Mouse (Mus musculus) forebrain, embryonic 13.5 days (tissue): ENCODE measurements at regions not wholly inside any gene's neighbourhood (a gene's known extent, or its start where the extent isn't known, plus 50 kb on each side); places are given as distances from the start of the nearest gene placed in this dataset.

Source experiments
- ATAC-seq: fragments of 200-750 bp; cut with Nextera tagmentation; 2 replicates; pipeline ENCODE4 v1.8.0; 2017
- H3K27ac ChIP-seq: fragments of 300-500 bp; sonication (generic); 2 replicates; pipeline ENCODE4 v1.5.1; 2015; ENCODE audit warnings: inconsistent platforms, mild to moderate bottlenecking, moderate library complexity
- H3K27me3 ChIP-seq: fragments of 300-500 bp; sonication (generic); 2 replicates; pipeline ENCODE4 v1.6.1; 2015; ENCODE audit warnings: mild to moderate bottlenecking, inconsistent platforms
- H3K36me3 ChIP-seq: fragments of 300-500 bp; sonication (generic); 2 replicates; pipeline ENCODE4 v1.6.1; 2015; ENCODE audit warnings: mild to moderate bottlenecking, inconsistent platforms; ENCODE audit not compliant: poor library complexity, severe bottlenecking
- H3K4me1 ChIP-seq: fragments of 300-500 bp; sonication (generic); 2 replicates; pipeline ENCODE4 v1.6.1; 2015; ENCODE audit warnings: inconsistent platforms
- H3K4me2 ChIP-seq: fragments of 300-500 bp; sonication (generic); 2 replicates; pipeline ENCODE4 v1.6.1; 2015; ENCODE audit warnings: inconsistent platforms, mild to moderate bottlenecking, moderate library complexity
- H3K4me3 ChIP-seq: fragments of 300-500 bp; sonication (generic); 2 replicates; pipeline ENCODE4 v1.5.1; 2015; ENCODE audit warnings: mild to moderate bottlenecking, inconsistent platforms
- H3K9ac ChIP-seq: fragments of 300-500 bp; sonication (generic); 2 replicates; pipeline ENCODE4 v1.6.1; 2015; ENCODE audit warnings: mild to moderate bottlenecking, inconsistent platforms
- H3K9me3 ChIP-seq: fragments of 300-500 bp; sonication (generic); replicated peaks from 2 replicates; pipeline ENCODE4 v1.6.1; 2016; ENCODE audit warnings: inconsistent platforms
- WGBS: fragments of 180-500 bp; shearing (Covaris S2); methylation state at CpG from one replicate; pipeline ENCODE4 v1.1.7; 2015; 5-methylcytosine and 5-hydroxymethylcytosine counted together

- no peak for ATAC-seq
- WGBS: 59% methylated on average over 13 of the region's 13 CpGs
- peak overlapping the region; percentile 4 for H3K27ac ChIP-seq
- H3K27me3 ChIP-seq: no peaks in the 10 kb centered on the region
- H3K36me3 ChIP-seq: no peaks in the 10 kb centered on the region
- no peaks in the 10 kb centered on the region for H3K9me3 ChIP-seq
- H3K4me1 ChIP-seq: peaks cover 20% of the 10 kb centered on the region; the same call in 1 of the 2 replicates
- H3K9ac ChIP-seq: peak overlapping the region; percentile 13
- no peak overlapping the region for H3K4me3 ChIP-seq
- H3K4me2 ChIP-seq: peak overlapping the region; percentile 27
These were observed 115.1 kb upstream of the Cblb start for GRCm38 (mm10) chr16:51915929-51916308.

GRCm38 (mm10) chr16:51916337-51916736 is 114.7 kb upstream of the Cblb start:
- Histone ChIP-seq H3K27ac (peak overlapping the region; percentile 4; the same call in 1 of the 2 replicates), H3K9ac (no peak overlapping the region), H3K4me3 (no peak overlapping the region), H3K4me2 (no peak overlapping the region), H3K4me1 (peaks cover 20% of the 10 kb centered on the region; the same call in 1 of the 2 replicates), H3K27me3 (no peaks in the 10 kb centered on the region), H3K36me3 (no peaks in the 10 kb centered on the region), H3K9me3 (no peaks in the 10 kb centered on the region)
- WGBS: 51% methylated on average over 5 of the region's 5 CpGs
- 0 out of 2 replicates have a peak, but pooled peaks have one; percentile 45 for ATAC-seq

GRCm38 (mm10) chr16:51916820-51917219 is 114.2 kb upstream of the Cblb start:
- Histone ChIP-seq H3K4me2 (no peak overlapping the region), H3K27ac (no peak overlapping the region; the same call in 1 of the 2 replicates), H3K36me3 (no peaks in the 10 kb centered on the region), H3K9ac (no peak overlapping the region), H3K9me3 (no peaks in the 10 kb centered on the region), H3K27me3 (no peaks in the 10 kb centered on the region), H3K4me3 (no peak overlapping the region), H3K4me1 (peaks cover 20% of the 10 kb centered on the region; the same call in 1 of the 2 replicates)
- no peak for ATAC-seq
- WGBS: 65% methylated on average over 3 of the region's 3 CpGs

DNA sequence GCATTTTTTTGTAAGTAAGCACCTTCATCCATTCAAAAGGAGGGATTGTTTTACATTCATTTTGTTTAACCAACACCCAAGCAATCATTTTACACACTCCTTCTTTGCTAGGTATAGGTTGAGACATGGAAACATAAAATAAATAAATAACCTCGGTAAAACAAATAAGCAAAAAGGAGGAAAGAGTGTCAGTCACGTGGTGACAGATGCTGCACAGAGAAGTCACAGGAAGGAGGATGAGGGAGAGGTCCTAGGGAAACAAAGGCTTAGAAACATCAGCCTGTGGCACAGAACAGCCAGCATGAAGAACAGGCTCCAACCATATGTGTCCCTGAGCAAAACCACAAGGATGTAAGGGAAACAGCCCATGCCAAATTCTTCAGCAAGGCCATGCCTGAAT is 113.5 kb upstream of the Cblb start:
- Histone ChIP-seq H3K9ac (no peak overlapping the region), H3K27ac (no peak overlapping the region), H3K4me3 (no peak overlapping the region), H3K36me3 (no peaks in the 10 kb centered on the region), H3K27me3 (no peaks in the 10 kb centered on the region), H3K4me2 (no peak overlapping the region), H3K9me3 (no peaks in the 10 kb centered on the region), H3K4me1 (peaks cover 20% of the 10 kb centered on the region; the same call in 1 of the 2 replicates)
- ATAC-seq: no peak
- 44% methylated on average over 2 of the region's 2 CpGs for WGBS

- Histone ChIP-seq H3K9ac (no peak overlapping the region), H3K4me3 (no peak overlapping the region), H3K4me2 (no peak overlapping the region), H3K4me1 (peaks cover 13% of the 10 kb centered on the region; the same call in 1 of the 2 replicates), H3K27ac (no peak overlapping the region), H3K9me3 (no peaks in the 10 kb centered on the region), H3K27me3 (no peaks in the 10 kb centered on the region), H3K36me3 (no peaks in the 10 kb centered on the region)
- ATAC-seq: no peak
- WGBS: 93% methylated on average over 4 of the region's 4 CpGs
These were observed 110.0 kb upstream of the Cblb start for GRCm38 (mm10) chr16:51921025-51921424.

- Histone ChIP-seq H3K36me3 (no peaks in the 10 kb centered on the region), H3K4me1 (no peaks in the 10 kb centered on the region), H3K9me3 (no peaks in the 10 kb centered on the region), H3K27me3 (no peaks in the 10 kb centered on the region), H3K27ac (no peak overlapping the region), H3K4me2 (no peak overlapping the region), H3K4me3 (no peak overlapping the region), H3K9ac (no peak overlapping the region)
- WGBS: 85% methylated on average over 3 of the region's 3 CpGs
- ATAC-seq: no peak
These were observed 108.4 kb upstream of the Cblb start for GRCm38 (mm10) chr16:51922589-51922988.

DNA sequence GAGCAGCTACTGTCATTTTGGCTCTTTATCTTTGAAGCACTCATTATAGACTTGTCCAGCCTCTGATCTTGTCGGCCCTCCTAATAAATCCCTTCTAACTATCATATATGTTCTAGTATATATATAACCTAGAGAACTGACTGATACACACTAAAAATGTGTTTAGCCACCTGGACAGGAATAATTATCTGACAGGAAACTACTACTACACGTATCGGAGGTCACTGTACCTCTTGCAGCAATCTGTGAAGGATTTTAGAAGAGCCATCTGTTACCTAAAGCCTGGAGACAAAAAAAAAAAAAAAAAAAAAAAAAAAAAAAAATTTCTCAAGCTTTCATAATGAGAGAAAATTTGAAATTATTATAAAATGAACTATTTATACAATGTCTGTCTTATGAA is 105.4 kb upstream of the Cblb start:
- no peaks in the 10 kb centered on the region for H3K4me1 ChIP-seq
- no peaks in the 10 kb centered on the region for H3K9me3 ChIP-seq
- H3K36me3 ChIP-seq: no peaks in the 10 kb centered on the region
- 86% methylated on average over 3 of the region's 3 CpGs for WGBS
- H3K27me3 ChIP-seq: no peaks in the 10 kb centered on the region
- no peak overlapping the region for H3K27ac ChIP-seq
- no peak for ATAC-seq
- no peak overlapping the region for H3K4me2 ChIP-seq
- no peak overlapping the region for H3K9ac ChIP-seq
- H3K4me3 ChIP-seq: no peak overlapping the region

- H3K27ac ChIP-seq: no peak overlapping the region
- no peak for ATAC-seq
- H3K36me3 ChIP-seq: no peaks in the 10 kb centered on the region
- no peaks in the 10 kb centered on the region for H3K27me3 ChIP-seq
- no peaks in the 10 kb centered on the region for H3K4me1 ChIP-seq
- no peak overlapping the region for H3K9ac ChIP-seq
- H3K4me3 ChIP-seq: no peak overlapping the region
- H3K9me3 ChIP-seq: no peaks in the 10 kb centered on the region
- WGBS: 79% methylated on average over 2 of the region's 2 CpGs
- H3K4me2 ChIP-seq: no peak overlapping the region
These were observed 97.9 kb upstream of the Cblb start for GRCm38 (mm10) chr16:51933122-51933521.

DNA sequence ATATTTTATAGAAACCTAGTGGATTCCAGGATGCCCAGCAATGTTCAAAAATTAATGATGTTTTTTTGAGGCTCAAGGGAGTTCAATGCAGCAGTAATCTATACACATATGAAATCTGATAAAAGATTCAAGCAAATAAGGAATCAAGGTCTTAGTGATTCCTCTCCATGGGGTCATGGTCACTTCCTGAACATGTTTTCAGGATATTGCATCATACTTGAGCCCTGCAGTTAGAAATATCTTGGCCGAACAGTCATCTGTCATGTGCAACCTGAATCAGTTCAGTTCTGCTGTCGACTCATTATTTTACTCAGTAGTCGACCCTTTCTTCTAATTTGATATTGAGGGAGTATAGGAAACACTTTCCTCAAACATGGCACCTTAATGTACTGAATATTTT is 97.1 kb upstream of the Cblb start:
- no peak for ATAC-seq
- no peaks in the 10 kb centered on the region for H3K4me1 ChIP-seq
- no peak overlapping the region for H3K27ac ChIP-seq
- no peak overlapping the region for H3K9ac ChIP-seq
- H3K36me3 ChIP-seq: no peaks in the 10 kb centered on the region
- no peaks in the 10 kb centered on the region for H3K27me3 ChIP-seq
- H3K4me3 ChIP-seq: no peak overlapping the region
- 92% methylated on average over 3 of the region's 3 CpGs for WGBS
- no peaks in the 10 kb centered on the region for H3K9me3 ChIP-seq
- no peak overlapping the region for H3K4me2 ChIP-seq

- Histone ChIP-seq H3K27me3 (no peaks in the 10 kb centered on the region), H3K36me3 (no peaks in the 10 kb centered on the region), H3K9ac (no peak overlapping the region), H3K4me3 (no peak overlapping the region), H3K9me3 (no peaks in the 10 kb centered on the region), H3K4me1 (no peaks in the 10 kb centered on the region), H3K27ac (no peak overlapping the region), H3K4me2 (no peak overlapping the region)
- ATAC-seq: peak; percentile 91
- 86% methylated on average over 9 of the region's 9 CpGs for WGBS
These were observed 93.7 kb upstream of the Cblb start for GRCm38 (mm10) chr16:51937298-51937697.

DNA sequence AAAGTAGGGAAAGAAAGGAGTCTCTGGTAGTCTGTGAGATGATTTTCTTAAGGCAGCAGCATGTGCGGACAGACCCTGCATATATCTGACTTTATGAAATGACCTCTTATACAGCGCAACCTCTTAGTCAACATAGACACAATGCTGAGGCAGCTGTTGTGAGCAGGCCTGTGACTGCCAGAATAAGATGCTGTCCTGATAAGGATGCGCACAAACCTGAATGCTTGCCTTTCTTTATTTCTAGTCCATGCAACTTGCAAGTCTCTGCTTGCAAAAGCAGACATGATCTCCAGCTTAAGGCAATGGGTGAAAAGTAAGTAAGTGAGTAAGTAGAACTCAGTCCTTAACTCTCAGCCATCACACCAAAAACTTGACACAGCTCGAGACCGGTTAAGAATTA is 92.0 kb upstream of the Cblb start:
- no peak overlapping the region for H3K27ac ChIP-seq
- no peak overlapping the region for H3K4me2 ChIP-seq
- H3K36me3 ChIP-seq: no peaks in the 10 kb centered on the region
- no peaks in the 10 kb centered on the region for H3K9me3 ChIP-seq
- H3K4me3 ChIP-seq: no peak overlapping the region
- WGBS: 94% methylated on average over 5 of the region's 5 CpGs
- no peak for ATAC-seq
- no peak overlapping the region for H3K9ac ChIP-seq
- H3K27me3 ChIP-seq: no peaks in the 10 kb centered on the region
- no peaks in the 10 kb centered on the region for H3K4me1 ChIP-seq

GRCm38 (mm10) chr16:51940574-51940973 is 90.5 kb upstream of the Cblb start:
- H3K4me2 ChIP-seq: no peak overlapping the region
- H3K27me3 ChIP-seq: no peaks in the 10 kb centered on the region
- H3K4me3 ChIP-seq: no peak overlapping the region
- no peaks in the 10 kb centered on the region for H3K36me3 ChIP-seq
- 0 out of 2 replicates have a peak, but pooled peaks cover 4% of the 10 kb centered on the region for H3K9me3 ChIP-seq
- no peak overlapping the region for H3K27ac ChIP-seq
- no peak overlapping the region for H3K9ac ChIP-seq
- no peaks in the 10 kb centered on the region for H3K4me1 ChIP-seq
- peak; percentile 60; the same call in 1 of the 2 replicates for ATAC-seq

DNA sequence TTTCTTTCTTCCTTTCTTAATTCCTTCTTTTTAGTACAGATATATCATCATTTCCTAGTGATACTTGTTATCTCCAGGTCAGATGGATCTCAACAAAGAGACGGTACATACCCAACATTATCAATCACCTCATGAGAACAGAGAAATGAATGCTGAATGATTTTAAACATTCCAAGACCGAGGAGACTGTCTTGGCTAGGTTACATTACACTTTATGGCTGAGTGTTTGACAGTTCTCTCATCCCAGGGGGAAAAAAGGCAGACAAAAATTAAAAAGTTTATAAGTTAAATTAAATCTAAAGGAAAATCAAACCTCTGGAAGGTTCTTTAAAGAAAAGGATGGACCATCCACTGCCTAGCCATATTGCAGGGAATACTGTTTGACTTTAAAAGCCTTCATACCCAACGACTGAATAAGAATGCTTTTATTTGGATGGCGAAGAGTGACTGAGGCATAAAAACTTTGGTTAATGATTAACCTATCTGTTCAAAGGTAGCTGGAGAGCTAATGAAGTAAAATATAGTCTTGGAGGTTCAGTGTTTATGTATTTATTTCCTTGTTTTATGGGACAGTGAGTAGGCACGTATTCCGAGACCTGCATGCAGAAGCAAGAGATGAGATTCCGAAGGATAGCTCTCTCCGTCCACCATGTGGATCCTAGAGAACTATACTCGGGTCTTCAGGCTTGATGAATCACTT is 88.4 kb upstream of the Cblb start:
- no peak overlapping the region for H3K27ac ChIP-seq
- 91% methylated on average over 9 of the region's 9 CpGs for WGBS
- H3K4me2 ChIP-seq: no peak overlapping the region
- H3K4me3 ChIP-seq: no peak overlapping the region
- no peak overlapping the region for H3K9ac ChIP-seq
- ATAC-seq: no peak
- 0 out of 2 replicates have a peak, but pooled peaks cover 4% of the 10 kb centered on the region for H3K9me3 ChIP-seq
- H3K27me3 ChIP-seq: no peaks in the 10 kb centered on the region
- H3K4me1 ChIP-seq: no peaks in the 10 kb centered on the region
- no peaks in the 10 kb centered on the region for H3K36me3 ChIP-seq
